Mouse (Mus musculus): ENCODE measurements at regions not wholly inside any gene's neighbourhood (a gene's known extent, or its start where the extent isn't known, plus 50 kb on each side); places are given as distances from the start of the nearest gene placed in this dataset.

GRCm38 (mm10) chr15:56604266-56604665 is 873.2 kb downstream of the Slc22a22 start:
- in situ Hi-C loops (cut with MboI; ENCODE audit: unreplicated experiment in 2 of 2) = no loop called here

DNA sequence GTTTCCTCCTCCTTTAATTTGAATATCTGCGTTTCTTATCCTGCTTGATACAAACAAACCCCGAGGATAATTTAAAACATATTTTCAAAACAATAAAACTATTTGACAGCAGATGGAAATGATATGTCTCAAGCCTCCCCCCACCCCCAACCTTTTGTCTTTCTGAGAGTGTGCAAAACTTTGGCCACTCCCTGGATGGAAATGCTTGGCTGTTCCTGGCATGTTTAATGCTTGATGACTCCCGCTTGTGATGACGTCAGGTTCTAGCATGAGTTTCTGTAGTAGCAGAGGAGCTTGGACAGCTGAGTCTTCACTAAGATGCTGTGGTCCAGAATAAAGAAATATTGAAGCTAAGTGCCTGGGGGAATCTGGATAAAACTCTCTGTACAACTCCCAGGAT is 884.8 kb downstream of the Slc22a22 start:
- in situ Hi-C loops (cut with MboI; ENCODE audit: unreplicated experiment in 2 of 2) = no loop called here

DNA sequence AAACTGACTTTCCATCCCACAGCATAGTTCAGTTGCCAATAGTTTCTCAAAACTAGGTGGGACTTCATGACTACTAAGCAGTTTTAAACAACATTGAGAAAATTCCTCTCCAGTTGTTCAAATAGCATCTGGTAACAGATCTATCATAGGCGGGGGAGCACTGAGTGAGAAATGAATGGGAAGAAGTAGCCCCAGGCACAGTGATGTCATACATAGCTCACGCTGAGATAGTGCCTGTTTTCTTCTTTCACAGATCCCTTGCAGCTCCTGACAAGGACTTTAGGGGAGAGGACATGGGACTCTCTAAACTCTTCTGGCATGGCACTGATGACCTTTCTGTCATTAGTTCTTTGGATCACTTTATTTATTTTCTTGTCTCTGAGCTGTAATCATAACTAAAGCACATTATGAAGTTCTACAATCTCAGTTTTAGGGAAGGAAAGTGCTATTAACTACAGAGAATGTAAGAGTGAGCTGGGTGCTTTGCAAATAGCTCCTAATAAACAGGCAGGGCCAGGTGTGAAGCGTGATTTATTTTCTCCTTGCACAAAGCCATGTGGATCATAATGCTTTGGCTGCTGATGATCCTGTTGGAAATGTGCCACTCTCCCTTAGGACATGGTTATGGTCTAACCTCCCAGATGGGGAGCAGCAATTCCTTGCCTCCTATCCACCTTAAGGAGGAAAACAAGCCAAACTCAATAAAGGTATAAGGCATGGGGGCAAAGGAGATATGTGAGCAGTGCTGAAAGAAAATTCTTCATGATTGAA is 896.5 kb downstream of the Slc22a22 start:
- in situ Hi-C loops (cut with MboI; ENCODE audit: unreplicated experiment in 2 of 2) = no loop called here

DNA sequence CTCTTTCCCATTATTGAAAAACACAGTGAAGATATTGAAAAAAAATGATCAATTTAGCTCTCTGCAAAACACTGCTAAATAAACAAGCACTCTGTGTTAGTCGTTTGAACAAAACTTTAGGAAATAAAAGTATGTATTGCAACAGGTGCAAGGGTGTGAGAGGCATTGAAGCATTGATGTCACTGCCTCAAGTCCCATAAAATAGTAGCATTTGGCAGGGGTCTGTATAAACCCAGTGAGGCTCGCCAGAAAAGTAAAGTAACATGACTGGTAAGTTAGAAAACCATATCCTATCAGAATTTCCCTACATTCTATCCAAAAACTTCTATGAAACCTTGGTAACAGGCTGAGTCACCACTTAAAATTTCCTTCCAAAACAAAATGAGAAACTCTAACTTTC is 914.2 kb downstream of the Slc22a22 start:
- in situ Hi-C loops (cut with MboI; ENCODE audit: unreplicated experiment in 2 of 2) = no loop called here

GRCm38 (mm10) chr15:56562785-56563184 is 914.6 kb downstream of the Slc22a22 start:
- in situ Hi-C loops (cut with MboI; ENCODE audit: unreplicated experiment in 2 of 2) = no loop called here

GRCm38 (mm10) chr15:56562143-56562542 is 915.3 kb downstream of the Slc22a22 start:
- in situ Hi-C loops (cut with MboI; ENCODE audit: unreplicated experiment in 2 of 2) = no loop called here

DNA sequence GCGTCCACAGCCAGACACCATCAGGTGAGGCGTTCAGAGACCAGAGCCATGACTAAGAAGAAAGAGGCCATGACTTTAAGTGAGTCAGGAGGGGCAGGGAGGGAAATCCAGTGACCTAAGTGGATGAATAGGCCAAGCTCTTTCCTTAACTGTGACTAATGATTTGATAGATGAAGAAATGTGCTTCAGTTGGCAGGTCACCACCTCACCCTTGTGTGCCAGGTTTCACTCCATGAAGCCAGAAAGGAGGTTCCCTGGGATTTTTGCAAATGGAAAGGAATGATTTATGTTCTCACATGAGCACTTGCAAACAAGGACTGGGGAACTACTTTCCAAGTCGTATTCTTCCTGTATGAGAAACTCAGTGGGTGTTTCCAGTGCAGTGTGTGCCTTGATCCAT is 923.0 kb downstream of the Slc22a22 start:
- in situ Hi-C loops (cut with MboI; ENCODE audit: unreplicated experiment in 2 of 2) = no loop called here

GRCm38 (mm10) chr15:56553851-56554250 is 923.6 kb downstream of the Slc22a22 start:
- in situ Hi-C loops (cut with MboI; ENCODE audit: unreplicated experiment in 2 of 2) = no loop called here

DNA sequence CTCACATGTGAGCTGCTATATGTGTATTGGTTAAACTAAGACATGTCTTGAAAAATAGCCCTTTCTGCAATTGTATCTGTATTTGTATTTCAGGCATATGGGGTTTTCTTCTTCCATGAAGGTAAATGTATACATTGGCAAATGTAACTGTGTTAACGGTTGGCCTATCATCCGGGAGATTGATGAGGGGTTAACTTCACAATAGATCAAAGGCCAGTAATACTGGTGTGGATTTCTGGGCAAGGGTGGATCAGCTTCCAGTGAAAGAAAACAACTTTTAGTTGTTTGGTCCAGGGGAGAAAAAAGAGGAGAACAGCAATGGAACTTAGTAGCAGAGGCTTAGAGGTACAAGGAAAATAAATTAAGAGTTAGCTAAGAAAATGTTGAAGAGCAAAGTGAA is 945.9 kb downstream of the Slc22a22 start:
- in situ Hi-C loops (cut with MboI; ENCODE audit: unreplicated experiment in 2 of 2) = no loop called here

- in situ Hi-C loops (cut with MboI; ENCODE audit: unreplicated experiment in 2 of 2) = no loop called here
Observed at GRCm38 (mm10) chr15:56518379-56518778, 959.0 kb downstream of the Slc22a22 start.

DNA sequence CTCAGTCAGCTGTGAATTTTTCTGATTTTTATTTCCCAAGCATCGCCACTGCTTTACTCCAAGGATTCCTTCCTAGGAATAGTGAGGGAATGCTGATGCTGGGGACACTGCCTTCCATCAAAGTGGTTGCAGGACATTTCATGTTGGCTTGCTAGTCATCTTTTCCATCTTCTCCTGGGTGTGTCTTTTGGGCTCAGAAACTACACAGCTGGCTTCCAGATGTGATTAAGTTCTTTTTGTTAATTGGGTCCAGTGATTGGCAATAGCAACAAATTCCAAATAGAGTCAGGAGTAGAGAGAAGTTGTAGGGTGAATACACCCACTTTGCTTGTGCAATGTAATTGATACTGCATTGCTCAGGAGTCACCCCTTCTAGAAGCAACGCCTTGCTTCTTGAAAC is 961.3 kb downstream of the Slc22a22 start:
- in situ Hi-C loops (cut with MboI; ENCODE audit: unreplicated experiment in 2 of 2) = no loop called here

GRCm38 (mm10) chr15:56498774-56499173 is 978.7 kb downstream of the Slc22a22 start:
- in situ Hi-C loops (cut with MboI; ENCODE audit: unreplicated experiment in 2 of 2) = no loop called here

DNA sequence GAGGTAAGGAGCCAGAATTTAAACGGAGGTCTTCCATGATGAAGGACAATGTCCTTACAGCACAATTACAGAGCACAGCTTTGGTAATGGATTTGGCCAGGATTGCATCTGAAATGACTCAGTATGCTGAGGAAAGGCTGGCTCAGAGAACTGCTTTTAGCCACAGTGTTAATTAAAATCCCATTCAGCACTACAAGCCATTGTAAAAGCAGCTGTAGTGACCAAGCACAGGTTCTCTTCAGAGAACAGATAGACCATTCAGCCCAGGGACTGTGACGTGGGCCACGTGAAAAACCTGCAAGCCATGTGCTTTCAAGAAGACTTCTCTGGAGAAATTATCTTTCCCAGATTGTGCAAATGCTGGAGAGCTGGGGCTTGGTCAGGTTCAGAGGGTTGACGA is 979.7 kb downstream of the Slc22a22 start:
- in situ Hi-C loops (cut with MboI; ENCODE audit: unreplicated experiment in 2 of 2) = no loop called here

DNA sequence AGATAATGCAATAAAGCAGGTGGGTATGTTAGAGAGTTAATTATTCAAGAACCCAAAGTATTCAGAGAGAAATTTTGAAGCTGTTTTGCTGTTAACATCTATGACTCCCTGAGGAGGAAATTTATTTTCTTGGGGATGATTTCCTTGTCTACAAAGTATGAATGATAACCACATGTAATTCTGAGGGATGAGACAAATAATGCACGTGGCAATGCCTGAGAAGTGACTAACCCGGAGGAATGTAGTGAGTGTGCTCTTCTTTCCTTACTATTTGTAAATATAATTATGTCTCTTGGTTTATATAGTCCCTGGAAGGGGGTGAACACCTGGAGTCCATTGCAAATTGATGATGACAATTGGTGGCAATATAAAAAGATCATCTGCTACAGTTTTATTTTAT is 981.1 kb downstream of the Slc22a22 start:
- in situ Hi-C loops (cut with MboI; ENCODE audit: unreplicated experiment in 2 of 2) = no loop called here

- in situ Hi-C loops (cut with MboI; ENCODE audit: unreplicated experiment in 2 of 2) = no loop called here
Observed at GRCm38 (mm10) chr15:56485931-56486330, 991.5 kb downstream of the Slc22a22 start.

GRCm38 (mm10) chr15:56484693-56485092 is 992.7 kb downstream of the Slc22a22 start:
- in situ Hi-C loops (cut with MboI; ENCODE audit: unreplicated experiment in 2 of 2) = no loop called here

GRCm38 (mm10) chr15:56479682-56480081 is 997.7 kb downstream of the Slc22a22 start:
- in situ Hi-C loops (cut with MboI; ENCODE audit: unreplicated experiment in 2 of 2) = no loop called here

DNA sequence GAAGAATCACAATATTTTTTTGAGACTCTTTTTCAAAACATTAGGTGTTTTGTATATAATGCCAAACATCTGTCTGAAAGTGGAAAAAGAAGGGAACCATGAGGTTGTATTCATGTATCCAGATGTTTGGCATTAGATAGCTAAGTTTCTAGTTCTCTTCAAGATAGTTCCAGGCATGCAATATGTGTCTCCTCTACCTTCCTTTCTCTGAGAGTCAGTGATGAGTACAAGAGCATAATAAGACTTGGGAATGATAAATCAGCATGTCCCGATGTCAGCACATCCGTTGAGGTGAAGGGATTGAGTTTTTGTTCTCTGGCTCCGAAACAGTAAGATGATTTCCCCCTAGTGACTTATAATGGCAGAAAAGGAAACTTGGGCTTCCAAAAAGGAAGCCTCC is 998.4 kb downstream of the Slc22a22 start:
- in situ Hi-C loops (cut with MboI; ENCODE audit: unreplicated experiment in 2 of 2) = no loop called here

GRCm38 (mm10) chr15:56473679-56474078 is 1003.7 kb downstream of the Slc22a22 start:
- in situ Hi-C loops (cut with MboI; ENCODE audit: unreplicated experiment in 2 of 2) = no loop called here

DNA sequence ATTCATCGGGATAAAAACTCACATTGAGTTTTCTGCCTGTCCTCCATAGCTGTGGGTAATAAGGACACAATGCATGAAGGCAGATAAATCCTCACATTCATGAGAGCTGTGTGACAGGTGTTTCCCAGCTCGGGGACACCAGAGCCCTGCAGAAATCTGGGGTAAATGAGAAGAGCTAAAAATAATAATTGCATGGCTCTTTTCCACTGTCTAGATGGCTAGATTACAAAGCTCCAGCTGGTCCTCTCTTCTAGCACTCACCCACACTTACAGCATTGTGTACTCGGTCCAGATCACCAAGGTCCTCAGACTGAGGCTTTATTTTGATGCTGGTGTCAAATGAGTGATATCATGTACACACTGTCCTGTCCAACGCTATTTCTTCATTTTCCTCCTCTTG is 1025.5 kb downstream of the Slc22a22 start:
- in situ Hi-C loops (cut with MboI; ENCODE audit: unreplicated experiment in 2 of 2) = no loop called here

- in situ Hi-C loops (cut with MboI; ENCODE audit: unreplicated experiment in 2 of 2) = no loop called here
Observed at GRCm38 (mm10) chr15:56448015-56448645, 1029.3 kb downstream of the Slc22a22 start.

DNA sequence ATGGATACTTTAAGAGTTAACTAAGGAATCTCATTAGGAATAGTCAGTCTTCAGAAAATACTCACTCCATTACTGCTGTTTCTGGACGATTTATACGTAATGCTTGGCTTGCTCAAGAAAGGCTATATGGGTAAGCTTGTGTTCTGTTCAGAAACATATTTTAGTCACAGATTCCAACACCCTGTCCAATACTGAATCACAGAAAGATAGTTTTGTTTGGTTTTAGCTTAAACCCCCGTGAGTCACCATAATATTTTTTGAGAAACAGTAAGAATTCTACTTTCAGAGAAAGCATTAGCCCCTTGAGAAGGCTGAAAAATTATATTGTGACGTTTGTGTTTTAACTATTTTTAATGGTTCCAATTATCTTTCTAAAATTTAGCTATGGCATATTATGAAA is 1037.3 kb downstream of the Slc22a22 start:
- in situ Hi-C loops (cut with MboI; ENCODE audit: unreplicated experiment in 2 of 2) = no loop called here
